Mouse (Mus musculus): ENCODE data around the gene Slc5a4b.

GRCm38 (mm10) chr10:76110861-76111260 lies at the start of gene Slc5a4b:
- TF ChIP-seq CTCF (IDR thresholded peaks at IDR 0.05; ENCODE audit: extremely low read depth, insufficient read depth, low read length), result no peak
- TF ChIP-seq POLR2A (IDR thresholded peaks at IDR 0.05; ENCODE audit: extremely low read depth, insufficient read depth, low read length), result no peak

Data from cortical plate, adult 2 months (tissue).